Mouse (Mus musculus): ENCODE results near the gene Tspo2. TPM values are rescaled to one million over a fixed set of nuclear protein-coding genes. Genes with fewer than 3 reads are reported as not detected.

Gene Tspo2
- total RNA-seq, 2 experiments from 2014 or later = not detected

- TF ChIP-seq CTCF (conservative IDR thresholded peaks at IDR 0.05) = no peak
- peak; percentile 44 to 63 for DNase-seq (ENCODE audit: low spot score in 2 of 2)
- H3K27ac ChIP-seq = peak overlapping the region; percentile 98
- peak overlapping the region; percentile 92 for H3K4me3 ChIP-seq
Measured at GRCm38 (mm10) chr17:48408526-48409291, 42.6 kb downstream of the Tspo2 start.

GRCm38 (mm10) chr17:48407910-48408525 is 43.3 kb downstream of the Tspo2 start:
- no peak for DNase-seq (ENCODE audit: low spot score in 2 of 2)
- TF ChIP-seq CTCF (conservative IDR thresholded peaks at IDR 0.05) = no peak
- H3K27ac ChIP-seq = peak overlapping the region; percentile 98
- H3K4me3 ChIP-seq = peak overlapping the region; percentile 92

- no peak for TF ChIP-seq CTCF (conservative IDR thresholded peaks at IDR 0.05)
- H3K4me3 ChIP-seq = no peak overlapping the region
- no peak for DNase-seq (ENCODE audit: low spot score in 2 of 2)
- no peak overlapping the region for H3K27ac ChIP-seq
Measured at GRCm38 (mm10) chr17:48407154-48407553, 44.2 kb downstream of the Tspo2 start.

- no peak for TF ChIP-seq CTCF (conservative IDR thresholded peaks at IDR 0.05)
- Histone ChIP-seq H3K27ac (no peak overlapping the region), H3K4me3 (no peak overlapping the region)
- DNase-seq (ENCODE audit: low spot score in 2 of 2) = no peak
Measured at GRCm38 (mm10) chr17:48404706-48405105, 46.6 kb downstream of the Tspo2 start.

- no peak for TF ChIP-seq CTCF (conservative IDR thresholded peaks at IDR 0.05)
- DNase-seq (ENCODE audit: low spot score in 2 of 2) = no peak
Measured at GRCm38 (mm10) chr17:48403848-48404247, 47.5 kb downstream of the Tspo2 start.

GRCm38 (mm10) chr17:48402751-48403150 is 48.6 kb downstream of the Tspo2 start:
- no peak for TF ChIP-seq CTCF (conservative IDR thresholded peaks at IDR 0.05)
- Histone ChIP-seq H3K27ac (no peak overlapping the region), H3K4me3 (no peak overlapping the region)
- no peak for DNase-seq (ENCODE audit: low spot score in 2 of 2)

More at GRCm38 (mm10) chr17:48403848-48404247, 47.5 kb downstream of the Tspo2 start:
- H3K4me3 ChIP-seq = no peak overlapping the region
- no peak overlapping the region for H3K27ac ChIP-seq

- no peak for TF ChIP-seq CTCF (conservative IDR thresholded peaks at IDR 0.05)
- Histone ChIP-seq H3K4me3 (no peak overlapping the region), H3K27ac (no peak overlapping the region)
- no peak for DNase-seq (ENCODE audit: low spot score in 2 of 2)
Measured at GRCm38 (mm10) chr17:48401710-48402109, 49.6 kb downstream of the Tspo2 start.

Other genes with a start within 250 kb of the Tspo2 start
- gene Trem1, start 218.8 kb downstream of the Tspo2 start, total RNA-seq (2021) = not detected
- gene Trem3, start 203.7 kb downstream of the Tspo2 start, total RNA-seq (2021) = not detected
- gene Treml4, start 187.2 kb downstream of the Tspo2 start, total RNA-seq (2021) = not detected
- gene Treml2, start 152.0 kb downstream of the Tspo2 start, total RNA-seq (2021) = under 1 TPM; 0.25 to 0.36 TPM
- gene B430306N03Rik, start 135.4 kb downstream of the Tspo2 start, total RNA-seq (2021) = not detected
- gene Trem2, start 105.1 kb downstream of the Tspo2 start, total RNA-seq (2021) = 10 to 100 TPM; 10.1 to 10.6 TPM
- not detected for gene Treml1, start 91.6 kb downstream of the Tspo2 start, total RNA-seq (2021)
- 10 to 100 TPM; 21.4 to 26.7 TPM for gene Nfya, start 41.6 kb downstream of the Tspo2 start, total RNA-seq (2021)
- 10 to 100 TPM; 11.1 to 15.1 TPM for gene Oard1, start 41.5 kb downstream of the Tspo2 start, total RNA-seq (2021)
- gene Apobec2, start 18.6 kb downstream of the Tspo2 start, total RNA-seq (2021) = under 1 TPM in 1 of 2 experiments, not detected in 1; 0.33 TPM
- under 1 TPM; 0.37 to 0.92 TPM for gene Unc5cl, start 3.4 kb upstream of the Tspo2 start, total RNA-seq (2021)